Mouse (Mus musculus) MEL (cell line): ENCODE results near the gene Crlf3. TPM values are rescaled to one million over a fixed set of nuclear protein-coding genes. Genes with fewer than 3 reads are reported as not detected.

Source experiments
- DNase-seq: peaks from one replicate; pipeline ENCODE4 v3.0.0; 2011; ENCODE audit warnings: low read depth, low spot score
- H3K27ac ChIP-seq: 2 replicates; pipeline ENCODE4 v1.5.1; 2012; ENCODE audit warnings: low read depth, mild to moderate bottlenecking, control low read depth, low read length, moderate library complexity; ENCODE audit not compliant: control insufficient read depth
- H3K27me3 ChIP-seq, 2 experiments: fragments of 150-350 bp in 1 of 2; sonication (generic) in 1 of 2; 2 replicates each; pipeline ENCODE4 v1.6.1; 2012; ENCODE audit warnings: low read length in 2 of 2, mild to moderate bottlenecking in 2 of 2, improper control_type of control experiment in 1 of 2, moderate library complexity in 1 of 2; ENCODE audit not compliant: insufficient read depth in 2 of 2, control insufficient read depth in 1 of 2
- H3K36me3 ChIP-seq, 2 experiments: 2 replicates each; pipeline ENCODE4 v1.6.1; 2012 to 2014; ENCODE audit warnings: low read length in 2 of 2, improper control_type of control experiment in 1 of 2, inconsistent platforms in 1 of 2, mild to moderate bottlenecking in 1 of 2; ENCODE audit not compliant: insufficient read depth in 2 of 2, control insufficient read depth in 1 of 2
- H3K4me1 ChIP-seq, 2 experiments: fragments of 150-350 bp in 1 of 2; sonication (generic) in 1 of 2; 2 replicates each; pipeline ENCODE4 v1.6.1; 2012; ENCODE audit warnings: low read length in 2 of 2, improper control_type of control experiment in 1 of 2, mild to moderate bottlenecking in 1 of 2; ENCODE audit not compliant: insufficient read depth in 2 of 2, control insufficient read depth in 1 of 2
- H3K4me3 ChIP-seq, 2 experiments: fragments of 150-350 bp in 1 of 2; sonication (generic) in 1 of 2; 2 replicates each; pipeline ENCODE4 v1.5.1; 2012; ENCODE audit warnings: low read depth in 2 of 2, low read length in 2 of 2, mild to moderate bottlenecking in 2 of 2, moderate library complexity in 2 of 2, control low read depth in 1 of 2, improper control_type of control experiment in 1 of 2; ENCODE audit not compliant: control insufficient read depth in 1 of 2, insufficient read depth in 1 of 2
- H3K79me2 ChIP-seq: 2 replicates; pipeline ENCODE4 v1.6.1; 2012; ENCODE audit warnings: mild to moderate bottlenecking, low read length, moderate library complexity; ENCODE audit not compliant: control insufficient read depth, poor library complexity, insufficient read depth
- H3K9ac ChIP-seq: 2 replicates; pipeline ENCODE4 v1.6.1; 2012; ENCODE audit warnings: low read depth, mild to moderate bottlenecking, control low read depth, low read length, moderate library complexity; ENCODE audit not compliant: control insufficient read depth, poor library complexity, severe bottlenecking
- H3K9me3 ChIP-seq: fragments of 150-350 bp; sonication (generic); replicated peaks from 2 replicates; pipeline ENCODE4 v1.6.1; 2012; ENCODE audit warnings: mild to moderate bottlenecking, low read length, improper control_type of control experiment, moderate library complexity; ENCODE audit not compliant: insufficient read depth
- BHLHE40 ChIP-seq: IDR thresholded peaks from 2 replicates; pipeline ENCODE4 v1.6.1; 2012; ENCODE audit warnings: low read depth, mild to moderate bottlenecking, inconsistent platforms, low read length, improper control_type of control experiment, borderline replicate concordance
- CHD1 ChIP-seq: IDR thresholded peaks from 2 replicates; pipeline ENCODE4 v1.6.1; 2012; ENCODE audit warnings: low read depth, mild to moderate bottlenecking, inconsistent platforms, low read length, improper control_type of control experiment
- CHD2 ChIP-seq: IDR thresholded peaks from 2 replicates; pipeline ENCODE4 v1.6.1; 2011; ENCODE audit warnings: low read length, improper control_type of control experiment
- CTCF ChIP-seq, 3 experiments: IDR thresholded peaks in 2 of 3; conservative IDR thresholded peaks in 1 of 3; 2 replicates each; pipeline ENCODE4 v1.5.1; 2011 to 2012; ENCODE audit warnings: low read length in 3 of 3, low read depth in 2 of 3, mild to moderate bottlenecking in 2 of 3, improper control_type of control experiment in 1 of 3, inconsistent platforms in 1 of 3, mixed read lengths in 1 of 3, moderate library complexity in 1 of 3; ENCODE audit not compliant: control insufficient read depth in 1 of 3, insufficient read depth in 1 of 3, poor library complexity in 1 of 3, severe bottlenecking in 1 of 3
- E2F4 ChIP-seq: IDR thresholded peaks from 2 replicates; pipeline ENCODE4 v1.6.1; 2011; ENCODE audit warnings: low read depth, low read length, improper control_type of control experiment, borderline replicate concordance
- ELF1 ChIP-seq: IDR thresholded peaks from 2 replicates; pipeline ENCODE4 v1.6.1; 2014; ENCODE audit warnings: low read depth, mild to moderate bottlenecking, inconsistent platforms, low read length, improper control_type of control experiment, moderate library complexity
- EP300 ChIP-seq, 2 experiments: IDR thresholded peaks; 2 replicates each; pipeline ENCODE4 v1.6.1; 2011; ENCODE audit warnings: improper control_type of control experiment in 2 of 2, low read length in 2 of 2, low read depth in 1 of 2, mild to moderate bottlenecking in 1 of 2
- ETS1 ChIP-seq: IDR thresholded peaks from 2 replicates; pipeline ENCODE4 v1.6.1; 2012; ENCODE audit warnings: low read depth, mild to moderate bottlenecking, inconsistent platforms, low read length, improper control_type of control experiment, moderate library complexity
- GABPA ChIP-seq: IDR thresholded peaks from 2 replicates; pipeline ENCODE4 v1.6.1; 2012; ENCODE audit warnings: low read depth, mild to moderate bottlenecking, inconsistent platforms, low read length, improper control_type of control experiment, moderate library complexity
- JUND ChIP-seq: IDR thresholded peaks from 2 replicates; pipeline ENCODE4 v1.6.1; 2011; ENCODE audit warnings: low read depth, mild to moderate bottlenecking, improper control_type of control experiment, low read length
- KAT2A ChIP-seq: conservative IDR thresholded peaks from 2 replicates; pipeline ENCODE4 v1.6.1; 2012; ENCODE audit warnings: low read depth, low read length, improper control_type of control experiment, inconsistent platforms
- MAFK ChIP-seq: IDR thresholded peaks from 2 replicates; pipeline ENCODE4 v1.6.1; 2011; ENCODE audit warnings: low read depth, mild to moderate bottlenecking, low read length, improper control_type of control experiment, borderline replicate concordance
- MAX ChIP-seq: IDR thresholded peaks from 2 replicates; pipeline ENCODE4 v1.6.1; 2011; ENCODE audit warnings: low read length, improper control_type of control experiment
- MAZ ChIP-seq: IDR thresholded peaks from 2 replicates; pipeline ENCODE4 v1.6.1; 2012; ENCODE audit warnings: low read depth, mild to moderate bottlenecking, inconsistent platforms, low read length, improper control_type of control experiment
- MEF2A ChIP-seq: IDR thresholded peaks from 2 replicates; pipeline ENCODE4 v1.6.1; 2014; ENCODE audit warnings: low read depth, mild to moderate bottlenecking, inconsistent platforms, low read length, improper control_type of control experiment; ENCODE audit not compliant: poor library complexity, insufficient replicate concordance, severe bottlenecking; ENCODE audit errors: extremely low read depth
- MXI1 ChIP-seq: IDR thresholded peaks from 2 replicates; pipeline ENCODE4 v1.6.1; 2011; ENCODE audit warnings: mild to moderate bottlenecking, low read depth, low read length, improper control_type of control experiment
- MYB ChIP-seq: IDR thresholded peaks from 2 replicates; pipeline ENCODE4 v1.6.1; 2011; ENCODE audit warnings: mild to moderate bottlenecking, low read depth, low read length, improper control_type of control experiment
- MYC ChIP-seq: IDR thresholded peaks from 2 replicates; pipeline ENCODE4 v1.6.1; 2011; ENCODE audit warnings: low read depth, mild to moderate bottlenecking, low read length, improper control_type of control experiment, moderate library complexity
- NELFE ChIP-seq: IDR thresholded peaks from 2 replicates; pipeline ENCODE4 v1.6.1; 2011; ENCODE audit warnings: low read depth, low read length, improper control_type of control experiment
- NRF1 ChIP-seq: IDR thresholded peaks from 2 replicates; pipeline ENCODE4 v1.6.1; 2014; ENCODE audit warnings: low read depth, mild to moderate bottlenecking, inconsistent platforms, low read length, improper control_type of control experiment, moderate library complexity; ENCODE audit not compliant: poor library complexity, insufficient read depth, severe bottlenecking
- POLR2A ChIP-seq, 2 experiments: IDR thresholded peaks; 2 replicates each; pipeline ENCODE4 v1.6.1; 2011 to 2012; ENCODE audit warnings: low read length in 2 of 2, mild to moderate bottlenecking in 2 of 2, control low read depth in 1 of 2, improper control_type of control experiment in 1 of 2, low read depth in 1 of 2, moderate library complexity in 1 of 2; ENCODE audit not compliant: control insufficient read depth in 1 of 2, insufficient read depth in 1 of 2, poor library complexity in 1 of 2
- POLR2AphosphoS2 ChIP-seq: IDR thresholded peaks from 2 replicates; pipeline ENCODE4 v1.6.1; 2011; ENCODE audit warnings: low read length, improper control_type of control experiment
- POLR2AphosphoS5 ChIP-seq: IDR thresholded peaks from 2 replicates; pipeline ENCODE4 v1.6.1; 2012; ENCODE audit warnings: low read depth, borderline replicate concordance, mild to moderate bottlenecking, inconsistent platforms, low read length, moderate library complexity, mixed read lengths
- RAD21 ChIP-seq: IDR thresholded peaks from 2 replicates; pipeline ENCODE4 v1.6.1; 2011; ENCODE audit warnings: mild to moderate bottlenecking, low read depth, low read length, improper control_type of control experiment
- RCOR1 ChIP-seq: IDR thresholded peaks from 2 replicates; pipeline ENCODE4 v1.6.1; 2012; ENCODE audit warnings: low read depth, mild to moderate bottlenecking, inconsistent platforms, low read length, improper control_type of control experiment
- SIN3A ChIP-seq: IDR thresholded peaks from 2 replicates; pipeline ENCODE4 v1.6.1; 2012; ENCODE audit warnings: low read length, improper control_type of control experiment, inconsistent platforms
- SMC3 ChIP-seq: IDR thresholded peaks from 2 replicates; pipeline ENCODE4 v1.6.1; 2011; ENCODE audit warnings: low read depth, low read length, improper control_type of control experiment
- TAL1 ChIP-seq: IDR thresholded peaks from 2 replicates; pipeline ENCODE4 v1.6.1; 2012; ENCODE audit warnings: mild to moderate bottlenecking, inconsistent platforms, low read length, moderate library complexity, mixed read lengths
- TBP ChIP-seq: IDR thresholded peaks from 2 replicates; pipeline ENCODE4 v1.8.0; 2011; ENCODE audit warnings: low read depth, low read length, improper control_type of control experiment
- TCF12 ChIP-seq: IDR thresholded peaks from 2 replicates; pipeline ENCODE4 v1.6.1; 2014; ENCODE audit warnings: low read depth, mild to moderate bottlenecking, inconsistent platforms, low read length, improper control_type of control experiment, moderate library complexity
- UBTF ChIP-seq: IDR thresholded peaks from 2 replicates; pipeline ENCODE4 v1.6.1; 2012; ENCODE audit warnings: low read depth, mild to moderate bottlenecking, inconsistent platforms, low read length, improper control_type of control experiment, moderate library complexity, borderline replicate concordance; ENCODE audit not compliant: insufficient read depth
- USF1 ChIP-seq: IDR thresholded peaks from 2 replicates; pipeline ENCODE4 v1.6.1; 2014; ENCODE audit warnings: low read depth, mild to moderate bottlenecking, inconsistent platforms, low read length, improper control_type of control experiment, moderate library complexity
- USF2 ChIP-seq, 2 experiments: IDR thresholded peaks; 2 replicates each; pipeline ENCODE4 v1.6.1; 2011 to 2012; ENCODE audit warnings: improper control_type of control experiment in 2 of 2, low read length in 2 of 2, borderline replicate concordance in 1 of 2, inconsistent platforms in 1 of 2, low read depth in 1 of 2, mild to moderate bottlenecking in 1 of 2; ENCODE audit not compliant: insufficient read depth in 1 of 2
- ZC3H11A ChIP-seq: IDR thresholded peaks from 2 replicates; pipeline ENCODE4 v1.6.1; 2012; ENCODE audit warnings: low read depth, mild to moderate bottlenecking, inconsistent platforms, low read length, improper control_type of control experiment
- ZKSCAN1 ChIP-seq: IDR thresholded peaks from 2 replicates; pipeline ENCODE4 v1.6.1; 2012; ENCODE audit warnings: low read depth, mild to moderate bottlenecking, inconsistent platforms, low read length, improper control_type of control experiment, moderate library complexity
- ZMIZ1 ChIP-seq: IDR thresholded peaks from 2 replicates; pipeline ENCODE4 v1.6.1; 2012; ENCODE audit warnings: low read depth, mild to moderate bottlenecking, inconsistent platforms, low read length, improper control_type of control experiment, moderate library complexity
- ZNF384 ChIP-seq: IDR thresholded peaks from 2 replicates; pipeline ENCODE4 v1.6.1; 2012; ENCODE audit warnings: low read depth, mild to moderate bottlenecking, inconsistent platforms, low read length, improper control_type of control experiment
- polyA plus RNA-seq, 2 experiments: library from polyadenylated mRNA; stranded (reverse) in 1 of 2; unstranded in 1 of 2; fragments of >175 nt in 1 of 2; fragments of >200 nt in 1 of 2; gene quantifications; 2 replicates each; pipeline versions ENCODE4 v1.2.1 to v1.2.4; 2012; ENCODE audit warnings: low replicate concordance in 2 of 2, low read depth in 1 of 2; ENCODE audit not compliant: insufficient read length in 2 of 2, insufficient read depth in 1 of 2, missing spikeins in 1 of 2
- total RNA-seq: library from RNA; depleted of rRNA; stranded (reverse); fragments of 300-350 nt; gene quantifications from 2 replicates; pipeline ENCODE4 v1.2.3, GENCODE M21; 2012

Crlf3 gene
- total and polyA plus RNA-seq, 3 experiments: 71.7 to 107 TPM; not detected in 1

- DNase-seq: peak; percentile 85
- peaks cover 28 to 36% of the 10 kb centered on the region in 2 experiments for H3K4me1 ChIP-seq
- TF ChIP-seq CHD1 (no peak), KAT2A (no peak), ELF1 (peak; percentile 22; the same call in 1 of the 2 replicates), MAZ (no peak), RAD21 (no peak), NRF1 (no peak), ETS1 (peak; percentile 96), MAFK (peak; percentile 24; the same call in 1 of the 2 replicates), POLR2AphosphoS2 (no peak), CTCF (IDR thresholded peaks at IDR 0.05 in 2 of 3, conservative IDR thresholded peaks at IDR 0.05 in 1 of 3; ENCODE audit: control insufficient read depth in 1 of 3, insufficient read depth in 1 of 3, low read depth in 2 of 3, low read length in 3 of 3, poor library complexity in 1 of 3, severe bottlenecking in 1 of 3) (no peak), RCOR1 (peak; percentile 98), TCF12 (peak; percentile 99), MAX (0 out of 2 replicates have a peak, but pooled peaks have one; percentile 67), UBTF (no peak), ZNF384 (no peak; the same call in 1 of the 2 replicates), MYC (peak; percentile 98), BHLHE40 (peak; percentile 91; the same call in 1 of the 2 replicates), SMC3 (no peak), NELFE (no peak), MEF2A (no peak), ZC3H11A (no peak), USF2 (IDR thresholded peaks at IDR 0.05; ENCODE audit: borderline replicate concordance in 1 of 2, insufficient read depth in 1 of 2, low read depth in 1 of 2, low read length in 2 of 2) (no peak), USF1 (peak; percentile 65), ZKSCAN1 (no peak), CHD2 (no peak), EP300 (IDR thresholded peaks at IDR 0.05; ENCODE audit: low read depth in 1 of 2, low read length in 2 of 2) (peak; percentile 95 to 96), GABPA (no peak), MXI1 (peak; percentile 77; the same call in 1 of the 2 replicates), ZMIZ1 (no peak), POLR2AphosphoS5 (no peak), TBP (peak; percentile 54; the same call in 1 of the 2 replicates), JUND (no peak), POLR2A (IDR thresholded peaks at IDR 0.05; ENCODE audit: control insufficient read depth in 1 of 2, insufficient read depth in 1 of 2, low read depth in 1 of 2, low read length in 2 of 2, poor library complexity in 1 of 2) (no peak), E2F4 (no peak), TAL1 (peak; percentile 84), MYB (no peak), SIN3A (peak; percentile 89)
Observed at GRCm38 (mm10) chr11:80079751-80080150, 1.0 kb downstream of the Crlf3 start.

More at GRCm38 (mm10) chr11:80079751-80080150, 1.0 kb downstream of the Crlf3 start:
- Histone ChIP-seq H3K79me2 (peaks cover 41% of the 10 kb centered on the region), H3K27ac (peak overlapping the region; percentile 97), H3K4me3 (peak overlapping the region; percentile 79 to 98), H3K9ac (peak overlapping the region; percentile 96), H3K36me3 (peaks cover 0 to 47% of the 10 kb centered on the region in 2 experiments; a peak in 3 of 4 replicates), H3K9me3 (no peaks in the 10 kb centered on the region), H3K27me3 (no peaks in the 10 kb centered on the region)
